Mouse (Mus musculus) forebrain, embryonic 12.5 days (tissue): Measurements from ENCODE around the gene Abhd6. TPM values are rescaled to one million over a fixed set of nuclear protein-coding genes. Genes with fewer than 3 reads are reported as not detected.

ENCODE experiments used
- ATAC-seq: fragments of 200-750 bp; cut with Nextera tagmentation; 2 replicates; pipeline ENCODE4 v1.8.0; 2017; ENCODE audit warnings: moderate TSS enrichment; ENCODE audit not compliant: low FRiP score
- H3K27ac ChIP-seq: fragments of 300-500 bp; sonication (generic); 2 replicates; pipeline ENCODE4 v1.5.1; 2016; ENCODE audit warnings: mild to moderate bottlenecking
- H3K27me3 ChIP-seq: fragments of 300-500 bp; sonication (generic); 2 replicates; pipeline ENCODE4 v1.6.1; 2016; ENCODE audit warnings: mild to moderate bottlenecking
- H3K36me3 ChIP-seq: fragments of 300-500 bp; sonication (generic); replicated peaks from 2 replicates; pipeline ENCODE4 v1.6.1; 2016; ENCODE audit warnings: mild to moderate bottlenecking
- H3K4me1 ChIP-seq: fragments of 300-500 bp; sonication (generic); 2 replicates; pipeline ENCODE4 v1.6.1; 2016
- H3K4me2 ChIP-seq: fragments of 300-500 bp; sonication (generic); 2 replicates; pipeline ENCODE4 v1.6.1; 2016; ENCODE audit warnings: mild to moderate bottlenecking, moderate library complexity
- H3K4me3 ChIP-seq: fragments of 300-500 bp; sonication (generic); replicated peaks from 2 replicates; pipeline ENCODE4 v1.5.1; 2016; ENCODE audit warnings: mild to moderate bottlenecking
- H3K9ac ChIP-seq: fragments of 300-500 bp; sonication (generic); 2 replicates; pipeline ENCODE4 v1.6.1; 2016; ENCODE audit warnings: mild to moderate bottlenecking
- H3K9me3 ChIP-seq: fragments of 300-500 bp; sonication (generic); 2 replicates; pipeline ENCODE4 v1.6.1; 2016
- WGBS: fragments of 180-500 bp; shearing (Covaris S2); methylation state at CpG from one replicate; pipeline ENCODE4 v1.1.7; 2016; 5-methylcytosine and 5-hydroxymethylcytosine counted together
- polyA plus RNA-seq: library from polyadenylated mRNA; unstranded; fragments of >200 nt; fragmentation: Nextera tagmentation; extraction: Ambion mirVana; gene quantifications from 2 replicates; pipeline ENCODE4 v1.2.1, GENCODE M21; 2016

Abhd6 gene
- polyA plus RNA-seq, 1 experiment from 2014 or later = 18.8 TPM

GRCm38 (mm10) chr14:8038150-8038549, 35.4 kb downstream of the Abhd6 start:
- H3K9me3 ChIP-seq = no peaks in the 10 kb centered on the region
- peaks cover 5% of the 10 kb centered on the region; the same call in 1 of the 2 replicates for H3K36me3 ChIP-seq
- no peak overlapping the region for H3K4me2 ChIP-seq
- no peak for ATAC-seq
- H3K27me3 ChIP-seq = no peaks in the 10 kb centered on the region
- H3K4me3 ChIP-seq = no peak overlapping the region
- no peak overlapping the region for H3K9ac ChIP-seq
- no peaks in the 10 kb centered on the region for H3K4me1 ChIP-seq
- no peak overlapping the region for H3K27ac ChIP-seq
- 88% methylated on average over 5 of the region's 5 CpGs for WGBS

DNA sequence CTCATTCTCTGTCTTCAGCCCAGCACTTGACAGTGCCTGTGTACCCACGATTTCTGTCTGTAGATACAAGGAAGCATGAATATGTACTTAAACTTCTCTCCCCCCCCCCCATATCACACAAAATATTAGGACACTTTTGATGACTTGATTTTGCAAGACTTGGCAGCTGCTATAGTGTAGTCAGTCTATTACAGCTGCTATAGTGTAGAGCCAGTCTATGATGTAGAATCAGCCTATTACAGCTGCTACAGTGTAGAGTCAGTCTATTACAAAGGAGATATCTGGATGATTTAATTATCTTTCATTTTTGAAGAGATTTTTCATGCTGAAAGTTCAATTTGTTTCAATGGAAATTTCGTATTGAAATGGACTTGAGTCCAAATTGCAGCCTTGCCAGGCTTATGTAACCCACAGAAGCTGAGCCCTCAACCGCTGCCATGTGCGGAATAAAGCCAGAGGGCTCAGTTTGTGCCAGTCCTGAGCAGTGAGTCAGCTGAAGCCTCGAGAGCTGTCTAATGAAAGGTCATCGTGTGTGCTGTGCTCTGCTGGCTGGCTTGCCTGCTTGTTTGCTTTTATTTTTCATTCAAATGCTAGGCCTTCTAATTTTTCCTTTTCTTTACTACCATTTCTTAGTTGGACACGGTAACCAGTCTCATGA, 36.2 kb downstream of the Abhd6 start:
- no peak overlapping the region for H3K9ac ChIP-seq
- H3K4me3 ChIP-seq = no peak overlapping the region
- H3K4me1 ChIP-seq = no peaks in the 10 kb centered on the region
- no peak for ATAC-seq
- H3K4me2 ChIP-seq = no peak overlapping the region
- no peaks in the 10 kb centered on the region for H3K27me3 ChIP-seq
- peaks cover 8% of the 10 kb centered on the region; the same call in 1 of the 2 replicates for H3K36me3 ChIP-seq
- H3K9me3 ChIP-seq = no peaks in the 10 kb centered on the region
- WGBS = 86% methylated on average over 7 of the region's 7 CpGs
- no peak overlapping the region for H3K27ac ChIP-seq

GRCm38 (mm10) chr14:8040179-8040578, 37.5 kb downstream of the Abhd6 start:
- Histone ChIP-seq H3K9me3 (no peaks in the 10 kb centered on the region), H3K36me3 (peaks cover 10% of the 10 kb centered on the region; the same call in 1 of the 2 replicates), H3K27me3 (no peaks in the 10 kb centered on the region), H3K4me3 (no peak overlapping the region), H3K9ac (no peak overlapping the region), H3K4me2 (no peak overlapping the region), H3K27ac (no peak overlapping the region), H3K4me1 (no peaks in the 10 kb centered on the region)
- ATAC-seq = no peak
- 81% methylated on average over 3 of the region's 3 CpGs for WGBS

DNA sequence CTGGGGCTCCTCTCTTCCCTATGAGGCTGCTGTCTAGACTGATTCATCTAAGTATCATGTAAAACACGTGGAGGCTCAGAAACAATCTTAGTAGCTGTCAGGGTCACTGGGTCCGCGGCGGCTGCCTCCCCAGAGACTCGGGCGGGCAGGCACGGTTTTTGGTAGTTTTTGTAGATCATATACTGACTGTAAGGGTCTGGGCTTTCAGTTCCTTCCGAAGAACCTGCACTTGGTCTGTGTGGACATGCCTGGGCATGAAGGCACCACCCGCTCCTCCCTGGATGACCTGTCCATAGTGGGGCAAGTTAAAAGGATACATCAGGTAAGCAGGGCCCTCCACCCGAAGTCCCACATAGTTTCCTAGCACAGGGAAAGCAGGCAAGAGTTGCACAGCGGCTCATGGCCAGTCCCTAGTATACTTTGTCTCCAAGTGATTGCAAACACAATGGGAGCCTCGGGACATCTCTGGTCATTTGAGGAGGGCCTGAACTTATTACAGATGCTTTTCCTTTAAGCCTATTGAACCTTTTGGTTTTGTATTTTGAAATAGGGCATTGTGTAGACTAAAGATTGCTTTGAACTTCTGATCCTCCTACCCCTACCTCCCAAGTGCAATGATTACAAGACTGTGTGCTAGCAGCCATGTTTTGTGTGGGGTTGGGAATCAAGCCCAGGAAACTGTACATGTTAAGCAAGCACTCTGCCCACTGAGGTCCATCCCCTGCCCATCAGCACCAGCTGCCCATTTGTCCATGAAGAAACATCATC, 38.4 kb downstream of the Abhd6 start:
- 88% methylated on average over 12 of the region's 12 CpGs for WGBS
- H3K27me3 ChIP-seq = no peaks in the 10 kb centered on the region
- no peak overlapping the region for H3K4me2 ChIP-seq
- no peak overlapping the region for H3K9ac ChIP-seq
- no peak overlapping the region for H3K4me3 ChIP-seq
- H3K9me3 ChIP-seq = no peaks in the 10 kb centered on the region
- no peak for ATAC-seq
- peaks cover 15% of the 10 kb centered on the region for H3K36me3 ChIP-seq
- no peaks in the 10 kb centered on the region for H3K4me1 ChIP-seq
- H3K27ac ChIP-seq = no peak overlapping the region

DNA sequence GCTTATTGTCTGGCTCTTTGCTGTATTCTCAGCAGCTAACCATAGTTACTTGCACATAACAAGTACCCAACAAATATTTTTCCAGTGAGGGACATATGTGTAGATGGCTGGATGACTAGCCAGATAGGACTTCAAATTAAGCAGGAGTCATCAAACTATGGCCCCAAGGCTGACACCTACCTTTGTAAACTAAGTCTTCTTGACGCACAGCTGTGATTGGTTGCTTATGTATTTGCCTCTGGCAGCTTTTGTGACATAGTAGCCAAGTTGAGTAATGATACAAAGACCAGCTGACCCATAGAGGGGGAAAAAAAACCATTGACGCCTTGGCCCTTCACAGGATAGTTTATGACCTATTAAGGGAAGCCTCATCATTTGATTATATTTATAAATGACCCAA, 39.4 kb downstream of the Abhd6 start:
- Histone ChIP-seq H3K9ac (no peak overlapping the region), H3K27ac (no peak overlapping the region), H3K9me3 (no peaks in the 10 kb centered on the region), H3K4me1 (no peaks in the 10 kb centered on the region), H3K4me2 (no peak overlapping the region), H3K4me3 (no peak overlapping the region), H3K27me3 (no peaks in the 10 kb centered on the region), H3K36me3 (peaks cover 15% of the 10 kb centered on the region)
- no peak for ATAC-seq
- WGBS = 90% methylated on average over 2 of the region's 2 CpGs

GRCm38 (mm10) chr14:8042577-8042976, 39.9 kb downstream of the Abhd6 start:
- no peaks in the 10 kb centered on the region for H3K27me3 ChIP-seq
- H3K36me3 ChIP-seq = peaks cover 20% of the 10 kb centered on the region
- no peak for ATAC-seq
- H3K9me3 ChIP-seq = no peaks in the 10 kb centered on the region
- H3K9ac ChIP-seq = no peak overlapping the region
- no peak overlapping the region for H3K4me2 ChIP-seq
- H3K27ac ChIP-seq = no peak overlapping the region
- H3K4me3 ChIP-seq = no peak overlapping the region
- WGBS = 92% methylated on average over 9 of the region's 9 CpGs
- H3K4me1 ChIP-seq = no peaks in the 10 kb centered on the region

DNA sequence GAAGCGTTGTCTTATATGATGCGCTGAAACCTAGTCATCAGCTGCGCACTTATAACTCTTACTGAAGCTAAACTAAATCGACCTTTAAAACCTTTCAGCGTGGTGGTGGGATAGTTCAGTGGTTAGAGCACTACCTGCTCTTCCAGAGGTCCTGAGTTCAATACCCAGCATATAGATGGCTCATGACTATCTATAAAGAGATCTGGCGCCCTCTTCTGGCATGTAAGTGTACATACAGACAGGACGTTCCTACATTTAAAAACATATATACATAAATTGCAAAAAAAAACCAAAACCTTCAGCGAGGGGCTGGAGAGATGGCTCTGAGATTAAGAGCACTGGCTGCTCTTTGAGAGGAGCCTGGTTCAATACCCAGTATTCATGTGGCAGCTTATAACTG, 41.6 kb downstream of the Abhd6 start:
- no peak overlapping the region for H3K4me3 ChIP-seq
- WGBS = 69% methylated on average over 8 of the region's 8 CpGs
- no peak overlapping the region for H3K4me2 ChIP-seq
- H3K27me3 ChIP-seq = no peaks in the 10 kb centered on the region
- no peak for ATAC-seq
- H3K9ac ChIP-seq = no peak overlapping the region
- H3K27ac ChIP-seq = no peak overlapping the region
- no peaks in the 10 kb centered on the region for H3K4me1 ChIP-seq
- peaks cover 29% of the 10 kb centered on the region for H3K36me3 ChIP-seq
- H3K9me3 ChIP-seq = no peaks in the 10 kb centered on the region

DNA sequence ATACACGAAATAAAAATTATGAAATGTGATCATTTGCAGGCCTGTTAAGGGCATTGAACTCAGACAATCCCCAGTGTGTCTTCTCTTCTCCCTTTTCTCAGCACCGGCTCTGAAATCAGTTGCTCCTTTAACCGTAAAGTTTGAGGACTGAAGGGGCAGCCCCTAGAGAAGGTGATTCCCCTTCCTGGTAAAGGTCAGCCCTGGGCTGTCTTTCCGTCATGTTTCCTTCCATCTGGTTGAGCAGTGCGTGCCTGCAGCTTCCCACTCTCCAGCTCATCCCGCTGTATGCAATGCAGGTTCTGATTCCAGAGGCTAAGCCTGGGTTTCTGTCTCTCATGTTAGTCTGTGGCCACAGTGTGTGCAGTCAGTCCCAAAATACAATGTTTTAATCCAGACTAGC, 42.1 kb downstream of the Abhd6 start:
- no peak for ATAC-seq
- Histone ChIP-seq H3K4me2 (no peak overlapping the region), H3K4me3 (no peak overlapping the region), H3K9ac (no peak overlapping the region), H3K27ac (no peak overlapping the region), H3K36me3 (peaks cover 33% of the 10 kb centered on the region), H3K9me3 (no peaks in the 10 kb centered on the region), H3K27me3 (no peaks in the 10 kb centered on the region), H3K4me1 (no peaks in the 10 kb centered on the region)
- WGBS = 91% methylated on average over 6 of the region's 6 CpGs

DNA sequence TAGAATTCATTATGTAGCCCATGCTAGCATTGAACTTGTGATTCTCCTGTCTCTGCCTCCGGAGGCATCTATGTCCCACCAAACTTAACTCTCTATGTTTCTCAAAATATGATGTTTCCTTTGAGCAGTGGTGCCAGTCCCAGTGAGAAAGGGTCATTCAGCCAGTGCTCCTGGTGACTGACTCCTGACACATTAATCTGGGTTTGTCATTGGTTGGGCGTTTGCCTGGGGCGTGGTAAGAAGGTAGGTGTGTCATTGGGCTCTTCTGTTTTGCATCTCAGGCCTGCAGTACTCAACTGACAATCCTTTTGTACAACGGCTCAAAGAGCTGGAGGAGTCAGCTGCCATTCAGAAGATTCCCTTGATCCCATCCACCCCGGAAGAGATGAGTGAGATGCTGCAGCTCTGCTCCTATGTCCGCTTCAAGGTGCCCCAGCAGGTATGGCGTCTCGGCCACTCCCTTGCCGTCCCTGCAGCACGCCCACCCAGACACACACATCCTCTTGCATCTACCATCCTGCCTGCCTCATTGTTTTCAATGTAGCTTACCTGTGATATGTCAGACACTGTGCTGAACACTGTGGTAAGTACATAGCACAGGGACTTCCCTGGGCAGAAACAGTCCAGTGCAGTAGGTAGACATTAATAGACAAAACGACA, 42.6 kb downstream of the Abhd6 start:
- Histone ChIP-seq H3K9ac (no peak overlapping the region), H3K27ac (no peak overlapping the region), H3K27me3 (no peaks in the 10 kb centered on the region), H3K4me3 (no peak overlapping the region), H3K36me3 (peaks cover 39% of the 10 kb centered on the region), H3K4me1 (no peaks in the 10 kb centered on the region), H3K9me3 (no peaks in the 10 kb centered on the region), H3K4me2 (no peak overlapping the region)
- no peak for ATAC-seq
- 84% methylated on average over 11 of the region's 11 CpGs for whole genome bisulfite sequencing

DNA sequence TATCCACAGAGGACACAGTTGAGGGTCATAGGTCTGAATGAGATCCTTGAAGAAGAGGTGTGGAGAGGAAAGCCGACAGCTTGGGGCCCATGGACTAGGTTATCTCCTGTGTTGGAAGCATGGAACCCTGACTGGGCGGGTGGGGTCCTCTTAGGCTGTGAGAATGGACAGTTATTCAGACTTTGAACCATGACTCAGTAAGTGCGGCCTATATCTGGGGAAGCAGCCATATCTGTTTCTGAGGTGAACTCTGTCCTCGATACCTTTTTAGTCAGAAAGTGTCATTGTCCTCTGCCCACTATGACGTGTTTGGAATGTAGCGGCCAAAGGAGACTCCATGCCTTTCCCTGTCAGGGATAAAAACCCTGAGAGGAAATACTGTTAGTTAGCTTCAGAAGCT, 44.1 kb downstream of the Abhd6 start:
- no peak for ATAC-seq
- Histone ChIP-seq H3K4me1 (no peaks in the 10 kb centered on the region), H3K36me3 (peaks cover 41% of the 10 kb centered on the region), H3K27ac (no peak overlapping the region), H3K9me3 (no peaks in the 10 kb centered on the region), H3K4me2 (no peak overlapping the region), H3K27me3 (no peaks in the 10 kb centered on the region), H3K4me3 (no peak overlapping the region), H3K9ac (no peak overlapping the region)
- WGBS = 97% methylated on average over 6 of the region's 6 CpGs

DNA sequence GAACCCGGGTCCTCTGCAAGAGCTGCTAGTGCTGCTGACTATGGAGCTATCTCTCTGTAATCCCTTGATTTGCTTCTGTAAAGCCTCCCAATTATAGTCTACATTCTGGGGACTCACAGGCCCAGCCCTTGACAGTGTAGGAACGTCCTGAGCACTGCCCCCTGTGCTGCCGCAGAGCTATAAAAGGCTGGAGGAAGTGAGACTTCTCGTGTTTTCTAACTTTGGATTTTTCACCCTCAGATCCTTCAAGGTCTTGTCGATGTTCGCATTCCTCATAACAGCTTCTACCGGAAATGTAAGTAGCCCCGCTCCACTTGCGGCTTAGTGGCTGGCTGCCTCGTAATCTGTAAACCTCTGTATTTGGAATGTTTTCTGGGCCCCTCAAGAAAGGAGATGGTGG, 46.6 kb downstream of the Abhd6 start:
- WGBS = 92% methylated on average over 10 of the region's 10 CpGs
- ATAC-seq = no peak

DNA sequence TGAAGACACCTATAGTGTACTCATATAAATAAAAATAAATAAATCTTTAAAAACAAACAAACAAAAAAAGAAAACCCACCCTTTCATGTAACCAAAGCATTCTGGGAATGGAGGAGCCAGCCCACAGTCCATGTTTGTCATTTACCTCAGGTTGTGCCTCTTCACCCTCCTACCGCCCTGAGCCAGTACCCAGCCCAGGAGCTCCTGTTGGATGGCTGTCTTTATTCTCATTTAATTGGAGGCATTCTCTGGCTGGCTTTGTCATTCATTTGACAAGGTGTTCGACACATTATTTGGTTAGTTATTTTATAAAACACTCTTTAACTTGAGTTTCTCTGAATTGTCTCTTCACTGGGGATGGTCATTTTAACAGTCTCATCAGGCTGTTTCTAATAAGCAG, 49.2 kb downstream of the Abhd6 start:
- peaks cover 33% of the 10 kb centered on the region for H3K36me3 ChIP-seq
- H3K4me1 ChIP-seq = peaks cover 5% of the 10 kb centered on the region; the same call in 1 of the 2 replicates
- no peak overlapping the region for H3K9ac ChIP-seq
- H3K27ac ChIP-seq = no peak overlapping the region
- H3K4me2 ChIP-seq = no peak overlapping the region
- no peaks in the 10 kb centered on the region for H3K27me3 ChIP-seq
- H3K4me3 ChIP-seq = no peak overlapping the region
- no peaks in the 10 kb centered on the region for H3K9me3 ChIP-seq
- 82% methylated on average over 2 of the region's 2 CpGs for WGBS
- ATAC-seq = no peak

More for the DNA sequence above, 46.6 kb downstream of the Abhd6 start:
- H3K27me3 ChIP-seq = no peaks in the 10 kb centered on the region
- H3K36me3 ChIP-seq = peaks cover 33% of the 10 kb centered on the region
- no peaks in the 10 kb centered on the region for H3K9me3 ChIP-seq
- no peak overlapping the region for H3K4me3 ChIP-seq
- H3K27ac ChIP-seq = no peak overlapping the region
- peaks cover 4% of the 10 kb centered on the region; the same call in 1 of the 2 replicates for H3K4me1 ChIP-seq
- H3K9ac ChIP-seq = no peak overlapping the region
- H3K4me2 ChIP-seq = no peak overlapping the region
